Mouse (Mus musculus): ENCODE data around the gene Tmem74b.
A peak's percentile ranks its signal among the peaks of the same experiment; 100 is the strongest.

Gene Tmem74b

DNA sequence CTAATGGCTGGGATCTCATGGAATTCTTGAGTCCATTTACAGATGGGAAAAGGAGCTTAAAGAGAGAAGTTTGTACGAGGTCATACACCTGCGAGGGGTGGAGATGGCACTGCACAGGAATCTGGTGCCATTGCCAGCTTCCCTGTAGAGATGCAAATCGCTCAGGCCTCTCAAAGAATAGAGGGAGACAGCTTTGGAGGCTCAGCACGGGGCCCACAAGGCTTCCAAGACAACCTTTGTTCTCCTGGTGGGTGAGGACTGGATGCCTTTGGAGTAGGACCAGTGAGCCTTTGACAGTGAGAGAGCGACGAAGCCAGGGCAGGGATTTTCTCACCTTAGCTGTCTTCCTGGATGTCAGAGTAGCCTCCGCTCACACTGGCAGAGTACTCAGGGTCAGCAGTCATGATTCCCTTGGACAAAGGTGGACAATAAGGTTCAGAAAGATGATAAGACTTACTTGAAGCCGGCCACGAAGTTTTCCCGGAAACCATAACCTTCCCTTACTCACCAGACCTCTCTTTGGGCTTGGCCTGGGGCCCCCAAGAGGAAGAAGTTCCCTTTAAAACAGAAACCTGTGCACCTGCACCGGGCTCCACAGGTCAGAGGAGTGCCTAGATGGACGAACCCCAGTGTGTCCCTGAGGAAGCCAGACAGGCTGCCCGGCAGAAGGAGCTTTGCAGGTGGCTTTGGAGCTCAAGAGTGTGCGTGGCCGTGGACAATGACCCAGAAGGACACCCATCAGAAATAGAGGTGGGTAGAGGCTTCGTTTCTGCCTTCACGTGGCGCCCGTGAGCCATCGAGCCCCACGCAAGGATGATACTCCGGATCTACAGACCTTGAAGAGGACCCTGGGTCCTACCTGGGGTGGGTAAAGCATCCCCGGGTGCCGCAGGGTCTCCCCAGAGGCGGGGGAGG is at the start of gene Tmem74b:
Tmem74b (plus strand) TSS at position 778 of the 915 bp plus-strand sequence.
- peak; percentile 76 for DNase-seq (ENCODE audit: low read depth, low spot score)

GRCm38 (mm10) chr2:151652053-151652452 is 49.8 kb upstream of the Tmem74b start:
- DNase-seq (ENCODE audit: low read depth, low spot score) = no peak

DNA sequence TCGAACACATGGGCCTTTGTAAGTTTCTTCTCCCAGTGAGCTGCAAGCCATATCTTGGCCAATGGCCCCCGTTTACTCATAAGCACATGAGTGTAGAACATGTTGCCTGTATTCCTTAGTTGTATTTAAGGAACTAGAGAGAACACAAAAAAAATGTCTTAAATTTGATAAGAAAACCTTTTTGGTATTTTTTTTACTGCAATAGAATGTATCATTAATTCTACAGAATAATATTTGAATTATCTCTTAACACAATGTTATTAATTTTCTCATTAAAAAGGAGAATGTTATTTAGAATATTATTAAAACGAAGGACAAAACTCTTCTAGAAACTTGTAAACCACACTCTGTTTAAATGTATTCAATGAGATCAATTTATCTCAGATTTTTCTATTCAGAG is 33.4 kb upstream of the Tmem74b start, which contains the start of gene Rad21l:
Rad21l (minus strand) TSS at position 101 of the 400 bp plus-strand sequence.
- DNase-seq (ENCODE audit: low read depth, low spot score) = no peak

DNA sequence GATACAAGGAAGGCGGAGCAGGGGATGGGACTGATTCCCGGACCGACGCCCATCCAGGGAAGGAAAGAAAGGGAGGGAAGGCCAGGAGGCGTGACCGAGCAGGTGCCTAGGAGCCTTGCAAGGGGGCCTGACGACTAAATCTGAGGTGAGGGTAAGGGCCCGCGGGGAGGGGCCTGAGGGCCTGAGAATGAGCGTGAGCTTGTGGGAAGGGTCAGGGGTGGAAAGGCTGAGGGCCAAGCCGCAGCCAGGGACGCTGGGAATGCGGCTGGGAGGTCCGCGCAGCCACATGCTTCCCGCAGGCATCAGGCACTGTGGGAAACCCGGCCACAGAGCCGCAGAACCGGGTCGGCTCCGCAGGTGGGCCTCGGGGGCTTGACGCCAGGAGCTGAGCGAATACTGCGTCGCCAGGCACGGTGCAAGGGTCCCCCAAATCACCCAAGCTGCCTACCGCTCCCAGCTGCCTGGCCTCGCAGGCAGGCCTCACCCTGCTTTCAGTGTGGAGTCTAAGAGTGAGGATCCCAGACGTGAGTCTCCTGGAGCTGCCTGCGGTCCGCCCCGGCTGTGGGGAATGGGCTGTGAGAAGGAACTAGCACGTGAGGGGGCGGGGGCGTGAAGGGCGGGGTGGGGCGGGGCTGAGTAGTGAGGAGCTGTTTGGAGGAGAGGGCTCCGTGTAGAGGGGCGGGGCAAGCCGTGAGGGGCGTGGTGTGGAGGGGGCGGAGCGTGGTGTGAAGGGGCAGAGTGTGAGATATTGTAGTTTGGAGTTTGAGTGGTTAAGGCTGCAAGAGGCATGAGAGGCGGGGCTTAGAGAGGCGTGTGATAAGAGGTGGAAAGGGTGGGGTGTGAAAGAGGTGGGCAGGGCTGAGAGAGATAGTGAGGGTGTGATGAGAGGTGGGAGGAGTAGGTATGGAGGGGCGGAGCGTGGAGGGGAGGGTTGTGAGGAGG is 31.5 kb upstream of the Tmem74b start:
- DNase-seq (ENCODE audit: low read depth, low spot score) = peak; percentile 59

- DNase-seq (ENCODE audit: low read depth, low spot score) = no peak
These were observed 30.9 kb upstream of the Tmem74b start for GRCm38 (mm10) chr2:151670968-151671329.

GRCm38 (mm10) chr2:151676234-151676633 is 25.6 kb upstream of the Tmem74b start:
- no peak for DNase-seq (ENCODE audit: low read depth, low spot score)

DNA sequence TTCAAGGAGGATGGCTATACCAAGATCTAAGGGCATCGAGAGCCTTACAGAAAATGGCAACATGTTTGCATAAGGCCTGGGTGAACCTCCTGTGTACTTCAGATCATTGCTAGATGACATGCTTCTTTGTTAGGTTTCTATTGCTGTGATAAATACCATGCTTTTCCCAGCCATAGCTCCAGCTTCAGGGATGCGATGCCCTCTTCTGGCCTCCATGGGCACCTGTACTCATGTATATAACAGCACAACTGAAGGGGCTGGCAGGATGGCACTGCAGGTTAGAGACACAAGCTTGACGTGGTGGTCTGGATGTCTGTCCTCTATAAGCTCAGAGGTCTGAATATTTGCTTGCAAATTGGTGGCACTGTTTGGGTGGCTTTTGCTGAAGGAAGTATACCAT is 19.5 kb upstream of the Tmem74b start:
- DNase-seq (ENCODE audit: low read depth, low spot score) = peak; percentile 16

GRCm38 (mm10) chr2:151682976-151683375 is 18.8 kb upstream of the Tmem74b start:
- no peak for DNase-seq (ENCODE audit: low read depth, low spot score)

DNA sequence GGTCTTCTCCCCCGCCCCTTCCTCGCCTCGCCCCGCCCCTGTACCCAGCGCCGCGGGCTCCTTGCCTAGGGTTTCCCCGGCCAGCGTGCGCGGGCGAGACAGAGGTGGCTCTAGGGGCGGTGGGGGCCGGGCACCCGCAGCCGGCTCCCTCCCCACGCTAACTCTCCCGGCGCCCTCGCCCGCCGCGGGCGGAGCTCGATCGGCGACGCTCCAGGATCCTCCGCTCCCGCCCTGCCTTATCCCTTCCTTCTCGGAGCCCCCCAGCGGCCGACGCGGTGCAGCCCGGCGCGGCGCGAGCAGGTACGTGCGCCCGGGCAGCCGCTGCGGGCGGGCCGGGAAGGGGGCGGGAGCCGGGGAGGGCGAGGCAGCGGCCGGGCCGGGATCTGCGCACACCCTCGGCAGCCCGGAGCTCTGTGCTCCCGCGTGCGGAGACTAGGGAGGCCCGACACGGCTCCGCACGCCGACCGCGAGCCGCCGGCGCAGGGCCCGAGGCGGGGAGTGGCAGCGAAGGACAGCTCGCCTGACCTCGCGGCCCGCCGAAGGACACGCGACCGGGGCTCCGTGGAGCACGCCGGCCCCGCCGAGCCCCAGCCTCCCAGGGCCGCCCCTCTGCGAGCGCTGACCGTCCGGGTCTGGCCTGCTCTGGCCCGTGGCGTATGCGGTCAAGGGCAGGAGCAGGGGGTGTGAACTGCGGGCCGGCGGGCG is 490 bp downstream of the Tmem74b start:
- peak; percentile 64 for DNase-seq (ENCODE audit: low read depth, low spot score)

DNA sequence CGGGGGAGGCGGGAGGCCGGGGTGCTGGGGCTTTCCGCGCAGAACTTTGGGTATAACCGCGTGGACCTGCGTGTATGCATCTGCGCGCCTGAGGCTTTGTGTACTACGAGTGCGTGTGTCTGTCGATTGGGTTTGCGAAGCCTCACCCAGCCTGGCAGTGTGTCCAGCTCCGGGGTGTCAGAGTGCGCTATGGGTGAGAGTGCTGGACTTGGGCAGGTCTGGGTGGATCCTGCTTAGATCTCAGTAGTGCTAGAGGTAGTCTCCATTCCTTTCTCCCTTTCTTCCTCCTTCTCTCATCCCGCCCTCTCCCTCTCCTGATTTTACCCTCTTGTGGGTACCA is 1.0 kb downstream of the Tmem74b start:
- peak; percentile 33 for DNase-seq (ENCODE audit: low read depth, low spot score)

DNA sequence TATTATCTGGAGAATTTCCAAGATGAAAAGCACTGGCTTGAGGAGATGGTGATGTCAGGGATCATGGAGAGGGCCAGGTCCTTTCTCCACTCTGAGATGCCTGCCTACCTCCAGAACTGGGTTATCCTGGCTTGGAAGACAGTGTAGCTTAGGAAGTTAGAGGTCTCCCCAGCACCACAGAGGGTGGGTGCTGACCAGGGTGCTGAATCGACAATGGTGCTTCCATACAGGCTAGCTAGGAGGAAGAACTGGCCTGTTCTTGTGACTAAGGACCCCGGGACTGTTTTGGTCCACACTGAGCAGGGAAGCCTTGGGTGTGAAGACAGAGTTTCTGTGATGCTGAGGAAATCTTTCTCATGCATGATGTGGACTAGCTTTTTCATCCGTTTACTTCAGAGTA is 10.8 kb downstream of the Tmem74b start:
- DNase-seq (ENCODE audit: low read depth, low spot score) = peak; percentile 62

GRCm38 (mm10) chr2:151715526-151715925 is 13.7 kb downstream of the Tmem74b start:
- no peak for DNase-seq (ENCODE audit: low read depth, low spot score)

- no peak for DNase-seq (ENCODE audit: low read depth, low spot score)
These were observed 14.7 kb downstream of the Tmem74b start for GRCm38 (mm10) chr2:151716318-151717055.

GRCm38 (mm10) chr2:151724094-151724493 is 22.3 kb downstream of the Tmem74b start:
- DNase-seq (ENCODE audit: low read depth, low spot score) = no peak

DNA sequence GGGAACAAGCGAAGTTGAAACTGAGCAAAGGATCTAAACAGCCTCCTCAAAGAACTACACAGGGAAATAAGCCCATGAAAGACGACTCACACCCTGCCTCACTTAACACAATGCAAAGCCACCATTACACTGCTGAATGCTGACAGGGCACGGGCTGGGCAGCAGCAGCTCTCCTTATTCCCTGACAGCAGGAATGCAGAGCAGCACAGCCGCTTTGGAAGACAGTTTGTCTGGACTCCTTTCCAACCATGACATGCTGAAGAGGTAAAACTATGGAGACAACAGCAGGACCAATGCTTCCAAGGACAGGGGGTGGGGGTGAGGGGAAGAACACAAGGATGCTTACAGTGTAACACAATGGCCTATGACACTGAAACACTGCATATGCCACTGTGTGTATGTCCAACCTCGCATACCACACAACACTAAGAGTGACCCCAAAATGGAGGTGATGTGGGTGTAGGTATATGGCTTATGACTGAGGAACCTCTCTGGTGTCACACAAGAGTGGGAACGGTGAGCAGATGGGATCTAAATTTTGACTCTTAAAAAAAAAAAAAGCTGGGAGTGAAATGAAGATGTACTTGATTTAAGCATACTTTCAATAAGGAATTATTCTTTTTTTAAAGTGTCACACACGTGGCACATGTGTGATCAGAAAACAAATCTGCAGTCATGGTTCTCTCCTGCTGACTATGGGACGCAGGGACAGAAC is 31.5 kb downstream of the Tmem74b start:
- DNase-seq (ENCODE audit: low read depth, low spot score) = no peak

- no peak for DNase-seq (ENCODE audit: low read depth, low spot score)
These were observed 33.6 kb downstream of the Tmem74b start for GRCm38 (mm10) chr2:151735422-151735821.

DNA sequence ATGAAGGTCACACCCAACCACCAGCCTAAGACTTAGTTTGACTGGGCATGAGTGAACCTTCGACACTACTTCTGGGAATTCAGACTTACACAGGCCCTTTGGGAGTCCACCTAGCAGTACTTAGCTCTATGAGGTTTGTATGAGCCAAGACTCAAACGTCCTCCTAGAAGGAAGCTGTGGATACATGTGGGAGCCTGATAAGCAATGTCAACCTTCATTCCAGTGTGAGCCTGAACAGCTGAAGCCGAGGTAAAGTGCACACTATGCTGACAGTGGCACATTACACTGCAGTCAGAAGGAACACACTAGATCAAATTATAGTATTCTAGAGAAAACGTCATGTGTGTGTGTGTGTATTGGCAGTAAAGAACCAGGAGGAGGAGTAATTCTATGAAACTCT is 36.7 kb downstream of the Tmem74b start:
- no peak for DNase-seq (ENCODE audit: low read depth, low spot score)

GRCm38 (mm10) chr2:151739081-151739480 is 37.3 kb downstream of the Tmem74b start:
- no peak for DNase-seq (ENCODE audit: low read depth, low spot score)

DNA sequence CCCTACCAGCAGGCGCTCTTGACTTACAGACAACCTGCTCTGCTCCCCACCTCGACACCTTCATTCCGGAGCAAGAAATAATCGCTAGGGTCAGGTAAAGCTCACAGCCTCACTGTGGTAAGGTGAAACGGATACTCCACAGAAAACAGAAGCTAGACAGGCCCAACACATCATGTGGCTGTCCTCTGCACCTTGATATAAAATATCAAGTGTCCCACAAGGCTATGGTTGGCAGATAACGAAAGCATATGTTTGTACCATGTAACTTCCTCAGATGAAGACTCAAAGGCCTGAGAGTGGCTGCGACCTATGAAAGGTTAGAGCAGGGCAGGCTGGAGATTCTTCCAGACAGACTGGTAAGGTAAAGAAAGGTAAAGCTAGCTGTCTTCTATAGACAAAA is 37.7 kb downstream of the Tmem74b start:
- DNase-seq (ENCODE audit: low read depth, low spot score) = no peak

GRCm38 (mm10) chr2:151740741-151741526 is 39.1 kb downstream of the Tmem74b start:
- peak; percentile 94 for DNase-seq (ENCODE audit: low read depth, low spot score)
